In genomic region chr2:180103978-180104658, GRCm38 (mm10) we compare ENCODE assay signal across 8 mouse cellular contexts. TPM values are rescaled to one million over a fixed set of nuclear protein-coding genes. Genes with fewer than 3 reads are reported as not detected.
DNase-seq lines count a peak whose midpoint lies in the region; ATAC-seq and TF ChIP-seq lines count a peak whose summit lies in the region.

TSS of gene Hrh3 (minus strand) at chr2:180104488.

- ATAC-seq in embryonic facial prominence, embryonic 11.5 days (replicated peaks; ENCODE audit: insufficient number of reproducible peaks, low FRiP score, low TSS enrichment, low read depth) = peak; percentile 76
- peak; percentile 83 for ATAC-seq in heart, embryonic 15.5 days (replicated peaks; ENCODE audit: insufficient number of reproducible peaks, insufficient read depth, low FRiP score, low read depth)
- peak; percentile 76 for ATAC-seq in kidney, postnatal 0 days (replicated peaks; ENCODE audit: low FRiP score, low read depth)
- peak; percentile 70 for ATAC-seq in liver, embryonic 15.5 days (ENCODE audit: insufficient read depth)
- peak; percentile 59 for ATAC-seq in neural tube, embryonic 11.5 days (ENCODE audit: insufficient read depth, low FRiP score, low TSS enrichment)

- peaks cover 58% of the 10 kb centered on the region for H3K27me3 ChIP-seq in embryonic facial prominence, embryonic 11.5 days (ENCODE audit: control insufficient read depth, insufficient read depth, low read length)
- H3K27me3 ChIP-seq in heart, embryonic 15.5 days = peaks cover 69% of the 10 kb centered on the region
- peaks cover 55% of the 10 kb centered on the region for H3K27me3 ChIP-seq in kidney, postnatal 0 days (ENCODE audit: insufficient read depth, low read length)
- peaks cover 87% of the 10 kb centered on the region for H3K27me3 ChIP-seq in liver, embryonic 15.5 days
- peaks cover 61% of the 10 kb centered on the region for H3K27me3 ChIP-seq in neural tube, embryonic 11.5 days (ENCODE audit: control insufficient read depth, insufficient read depth, low read length)

- no peak within 1 kb of the TSS for H3K27ac ChIP-seq in embryonic facial prominence, embryonic 11.5 days (replicated peaks; ENCODE audit: low read depth, low read length)
- no peak within 1 kb of the TSS for H3K27ac ChIP-seq in heart, embryonic 15.5 days
- H3K27ac ChIP-seq in kidney, postnatal 0 days = no peak within 1 kb of the TSS
- H3K27ac ChIP-seq in liver, embryonic 15.5 days (replicated peaks) = no peak within 1 kb of the TSS
- H3K27ac ChIP-seq in neural tube, embryonic 11.5 days (ENCODE audit: low read depth, low read length) = no peak within 1 kb of the TSS

- peak; percentile 35 for DNase-seq in A20 (ENCODE audit: low read depth, low spot score)
- DNase-seq in adrenal gland, postnatal 10 days = peak; percentile 94
- DNase-seq in embryonic facial prominence, embryonic 11.5 days (ENCODE audit: low spot score) = peak; percentile 87
- DNase-seq in kidney, postnatal 0 days (ENCODE audit: low spot score) = peak; percentile 71
- peak; percentile 84 for DNase-seq in neural tube, embryonic 11.5 days (ENCODE audit: low spot score)
- DNase-seq in testis, postnatal 14 days (ENCODE audit: low spot score) = peak; percentile 52

- 0% methylated on average over 58 of the region's 87 CpGs for WGBS in embryonic facial prominence, embryonic 11.5 days
- WGBS in heart, embryonic 15.5 days = under 1% methylated on average over 78 of the region's 87 CpGs
- under 1% methylated on average over 66 of the region's 87 CpGs for WGBS in kidney, postnatal 0 days
- under 1% methylated on average over 84 of the region's 87 CpGs for WGBS in liver, embryonic 15.5 days (ENCODE audit: insufficient replicate concordance)
- under 1% methylated on average over 67 of the region's 87 CpGs for WGBS in neural tube, embryonic 11.5 days

- no peaks in the 10 kb centered on the region for H3K36me3 ChIP-seq in embryonic facial prominence, embryonic 11.5 days (replicated peaks; ENCODE audit: control insufficient read depth, insufficient read depth, low read depth, low read length)
- H3K36me3 ChIP-seq in heart, embryonic 15.5 days = no peaks in the 10 kb centered on the region
- no peaks in the 10 kb centered on the region for H3K36me3 ChIP-seq in kidney, postnatal 0 days (ENCODE audit: insufficient read depth, low read length)
- no peaks in the 10 kb centered on the region for H3K36me3 ChIP-seq in liver, embryonic 15.5 days (replicated peaks)
- H3K36me3 ChIP-seq in neural tube, embryonic 11.5 days (ENCODE audit: control insufficient read depth, insufficient read depth, low read length) = no peaks in the 10 kb centered on the region

- peak within 1 kb of the TSS; percentile 9; the same call in 1 of the 2 replicates for H3K9ac ChIP-seq in embryonic facial prominence, embryonic 11.5 days (replicated peaks; ENCODE audit: low read length)
- H3K9ac ChIP-seq in heart, embryonic 15.5 days = no peak within 1 kb of the TSS
- H3K9ac ChIP-seq in kidney, postnatal 0 days (ENCODE audit: low read depth, low read length) = no peak within 1 kb of the TSS
- H3K9ac ChIP-seq in liver, embryonic 15.5 days = no peak within 1 kb of the TSS
- H3K9ac ChIP-seq in neural tube, embryonic 11.5 days (ENCODE audit: low read length) = peak within 1 kb of the TSS; percentile 59

- H3K4me2 ChIP-seq in embryonic facial prominence, embryonic 11.5 days (ENCODE audit: low read depth, low read length) = peak within 1 kb of the TSS; percentile 97
- peak within 1 kb of the TSS; percentile 99 for H3K4me2 ChIP-seq in heart, embryonic 15.5 days
- H3K4me2 ChIP-seq in kidney, postnatal 0 days (ENCODE audit: low read length) = peak within 1 kb of the TSS; percentile 86
- H3K4me2 ChIP-seq in liver, embryonic 15.5 days = peak within 1 kb of the TSS; percentile 75
- peak within 1 kb of the TSS; percentile 94 for H3K4me2 ChIP-seq in neural tube, embryonic 11.5 days (ENCODE audit: low read depth)

- H3K4me1 ChIP-seq in embryonic facial prominence, embryonic 11.5 days (ENCODE audit: control insufficient read depth, insufficient read depth, low read length) = peaks cover 2% of the 10 kb centered on the region; the same call in 1 of the 2 replicates
- H3K4me1 ChIP-seq in heart, embryonic 15.5 days (replicated peaks) = peaks cover 32% of the 10 kb centered on the region
- peaks cover 6% of the 10 kb centered on the region for H3K4me1 ChIP-seq in kidney, postnatal 0 days (replicated peaks; ENCODE audit: insufficient read depth, low read length)
- H3K4me1 ChIP-seq in liver, embryonic 15.5 days (replicated peaks) = peaks cover 18% of the 10 kb centered on the region
- H3K4me1 ChIP-seq in neural tube, embryonic 11.5 days (ENCODE audit: control insufficient read depth, insufficient read depth, low read length) = peaks cover 17% of the 10 kb centered on the region; the same call in 1 of the 2 replicates

- no peak for TF ChIP-seq CTCF in kidney, postnatal 0 days (IDR thresholded peaks at IDR 0.05; ENCODE audit: low read depth)

- no peaks in the 10 kb centered on the region for H3K9me3 ChIP-seq in embryonic facial prominence, embryonic 11.5 days (replicated peaks; ENCODE audit: control insufficient read depth, low read length)
- no peaks in the 10 kb centered on the region for H3K9me3 ChIP-seq in heart, embryonic 15.5 days (replicated peaks)
- H3K9me3 ChIP-seq in kidney, postnatal 0 days (replicated peaks; ENCODE audit: low read length) = no peaks in the 10 kb centered on the region
- no peaks in the 10 kb centered on the region for H3K9me3 ChIP-seq in liver, embryonic 15.5 days (replicated peaks)
- no peaks in the 10 kb centered on the region for H3K9me3 ChIP-seq in neural tube, embryonic 11.5 days (ENCODE audit: control insufficient read depth, low read length)

- peak within 1 kb of the TSS; percentile 43 for H3K4me3 ChIP-seq in embryonic facial prominence, embryonic 11.5 days (ENCODE audit: low read depth, low read length)
- H3K4me3 ChIP-seq in heart, embryonic 15.5 days = peak within 1 kb of the TSS; percentile 60
- H3K4me3 ChIP-seq in kidney, postnatal 0 days (replicated peaks; ENCODE audit: low read depth, low read length) = peak within 1 kb of the TSS; percentile 48
- peak within 1 kb of the TSS; percentile 52 for H3K4me3 ChIP-seq in liver, embryonic 15.5 days (replicated peaks)
- peak within 1 kb of the TSS; percentile 57 for H3K4me3 ChIP-seq in neural tube, embryonic 11.5 days (ENCODE audit: low read depth, low read length)

RNA-seq across cellular contexts. Expression of gene Hrh3, which starts in this region (rescaled TPM):
- total RNA-seq in adrenal gland, postnatal 10 days (2021) = under 1 TPM; 0.09 to 0.76 TPM
- 0.41 and 0.52 TPM in 2 replicates for polyA plus RNA-seq in embryonic facial prominence, embryonic 11.5 days (2014; fragmentation: Nextera tagmentation; extraction: Ambion mirVana)
- polyA plus RNA-seq in heart, embryonic 15.5 days (2015; fragmentation: Nextera tagmentation; extraction: Ambion mirVana) = not detected in 2 replicates
- not detected in 2 replicates for polyA plus RNA-seq in kidney, postnatal 0 days (2015; fragmentation: Nextera tagmentation; extraction: Ambion mirVana)
- polyA plus RNA-seq in liver, embryonic 15.5 days (2015; fragmentation: Nextera tagmentation; extraction: Ambion mirVana) = not detected in 2 replicates
- polyA plus RNA-seq in neural tube, embryonic 11.5 days (2014; fragmentation: Nextera tagmentation; extraction: Ambion mirVana) = 1.4 and 2.0 TPM in 2 replicates

Comparison
In these comparisons a context has a peak if more than half of its experiments do, and no peak if none do; other contexts are left out.
1. Peak in DNase-seq in adrenal gland, postnatal 10 days; RNA of the gene not detected or under 1 TPM.
2. Peak in DNase-seq, ATAC-seq, H3K4me3 ChIP-seq, H3K9ac ChIP-seq and H3K4me2 ChIP-seq in embryonic facial prominence, embryonic 11.5 days; RNA of the gene not detected or under 1 TPM.
3. Peak in ATAC-seq, H3K4me3 ChIP-seq and H3K4me2 ChIP-seq in heart, embryonic 15.5 days; RNA of the gene not detected or under 1 TPM.
4. Peak in DNase-seq, ATAC-seq, H3K4me3 ChIP-seq and H3K4me2 ChIP-seq in kidney, postnatal 0 days; RNA of the gene not detected or under 1 TPM.
5. Peak in ATAC-seq, H3K4me3 ChIP-seq and H3K4me2 ChIP-seq in liver, embryonic 15.5 days; RNA of the gene not detected or under 1 TPM.
6. DNase-seq: peak in every context shown above with its lines; median percentile 94 in adrenal gland, postnatal 10 days; 87 in embryonic facial prominence, embryonic 11.5 days; 84 in neural tube, embryonic 11.5 days; 71 in kidney, postnatal 0 days; 52 in testis, postnatal 14 days; 35 in A20.